11 mouse cellular contexts compared by ENCODE assay signal in genomic region chr14:36892762-36893358, GRCm38 (mm10).
DNase-seq lines count a peak whose midpoint lies in the region.
"Had no signal": no experiment of that assay in that cellular context is flagged by ENCODE, and none has a peak within 500 bp of the region (broad histone marks: within the 10 kb centered on the region; RNA-seq: fewer than 3 reads in every experiment).

No protein-coding gene starts in this region.

- intact Hi-C loops in left cerebral cortex, postnatal 10 days (cut with DNase I): no loop called here

- DNase-seq in adrenal gland, postnatal 36 days: peak; percentile 28 to 31
- DNase-seq in adrenal gland, adult 8-10 months: no peak
- DNase-seq in embryo, embryonic 10 days (ENCODE audit: low spot score): peak; percentile 16
- DNase-seq in kidney, adult 18-20 months: peak; percentile 38
- DNase-seq in skeletal muscle tissue, adult 2 months (ENCODE audit: low read depth, low spot score): peak; percentile 10
- DNase-seq in spleen, postnatal 36 days (ENCODE audit: low spot score in 2 of 2): no peak
- no peak for DNase-seq in left cerebral cortex, postnatal 10 days (ENCODE audit: extremely low spot score in 1 of 2, low spot score in 2 of 2)
- no peak for DNase-seq in frontal cortex, postnatal 36 days (ENCODE audit: low spot score in 2 of 2)
- DNase-seq: cerebellum, adult 8-10 months; layer of hippocampus, postnatal 36 days; liver had no signal

Comparison
In these comparisons a context has a peak if more than half of its experiments do, and no peak if none do; other contexts are left out.
1. DNase-seq: peak in adrenal gland, postnatal 36 days (2 of 2), embryo, embryonic 10 days (single experiment), kidney, adult 18-20 months (single experiment) and skeletal muscle tissue, adult 2 months (single experiment); none in adrenal gland, adult 8-10 months (single experiment), spleen, postnatal 36 days (0 of 2), left cerebral cortex, postnatal 10 days (0 of 2) and frontal cortex, postnatal 36 days (0 of 2).